ENCODE assay signal across 8 mouse cellular contexts in the genomic region with DNA sequence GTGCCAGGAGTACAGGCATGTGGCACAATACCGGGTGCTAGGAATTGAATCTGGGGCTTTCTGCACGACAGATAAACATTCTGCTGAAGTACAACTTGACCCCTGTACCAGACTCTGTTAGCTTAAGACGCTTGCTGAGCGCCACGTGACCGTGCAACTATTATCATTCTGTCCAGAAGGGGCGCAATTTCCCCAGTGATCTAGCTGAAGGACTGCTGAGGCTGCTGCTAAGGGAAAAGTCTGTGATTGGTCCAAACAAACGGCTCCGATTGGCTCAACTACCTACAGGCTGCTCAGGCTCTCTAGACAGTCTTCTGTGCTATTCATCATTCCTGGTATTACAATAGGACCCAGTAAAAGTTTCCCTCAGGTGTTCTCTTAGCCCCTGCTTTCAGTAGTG. TPM values are rescaled to one million over a fixed set of nuclear protein-coding genes. Genes with fewer than 3 reads are reported as not detected.
A peak's percentile ranks its signal among the peaks of the same experiment; 100 is the strongest.
DNase-seq lines count a peak whose midpoint lies in the region; ATAC-seq and TF ChIP-seq lines count a peak whose summit lies in the region.

No protein-coding gene starts in this region.

- intact Hi-C loops in left cerebral cortex, adult 2 months (cut with DNase I): no loop called here

- peak; percentile 94 for TF ChIP-seq CTCF in left cerebral cortex, adult 2 months (IDR thresholded peaks at IDR 0.05)

- peak; percentile 73 for ATAC-seq in common myeloid progenitor, adult 5-6 weeks (replicated peaks; ENCODE audit: low read depth, poor library complexity, severe bottlenecking)
- peak; percentile 70 for ATAC-seq in megakaryocyte, adult 5-6 weeks (ENCODE audit: poor library complexity, severe bottlenecking)

- no peak overlapping the region for H3K27ac ChIP-seq in left cerebral cortex, adult 2 months

- DNase-seq in ZHBTc4 (ENCODE audit: low read depth, low spot score): peak; percentile 97
- peak; percentile 81 to 84 for DNase-seq in gastrocnemius, adult 8-10 months (ENCODE audit: low spot score in 2 of 2)
- DNase-seq in hindlimb bud, embryonic 11.5 days (ENCODE audit: extremely low spot score, low read depth, low spot score): peak; percentile 96
- peak; percentile 85 to 90 for DNase-seq in left cerebral cortex, adult 2 months (ENCODE audit: extremely low spot score in 1 of 2, low spot score in 2 of 2)
- DNase-seq in right cerebral cortex, adult 2 months (ENCODE audit: low spot score in 2 of 2): peak; percentile 93 to 94
- peak; percentile 79 for DNase-seq in urinary bladder, postnatal 10 days (ENCODE audit: low spot score)

- peak overlapping the region; percentile 34 for H3K4me3 ChIP-seq in left cerebral cortex, adult 2 months

RNA-seq across cellular contexts. Expression of a gene that starts 4.6 kb away (rescaled TPM):
- total RNA-seq in common myeloid progenitor, adult 5-6 weeks (2017): 18.3 and 21.3 TPM in 2 replicates
- total RNA-seq in gastrocnemius, adult 8-10 months (2022): 100 to 1,000 TPM; 117 to 122 (median 119) TPM
- 10 to 100 TPM; 18.4 to 23.6 TPM for total RNA-seq in left cerebral cortex, adult 2 months (2021)
- 34.2 and 37.2 TPM in 2 replicates for total RNA-seq in megakaryocyte, adult 5-6 weeks (2015)
- 10.5 and 16.3 TPM in 2 replicates for total RNA-seq in megakaryocyte, adult 5-6 weeks (2017)

RNA-seq across cellular contexts. Expression of a gene that starts 12.7 kb away (rescaled TPM):
- total RNA-seq in common myeloid progenitor, adult 5-6 weeks (2017): 1.4 and 1.7 TPM in 2 replicates
- total RNA-seq in gastrocnemius, adult 8-10 months (2022): 1 to 10 TPM; 6.5 to 9.2 (median 7.3) TPM
- 10 to 100 TPM; 10.1 to 11.3 TPM for total RNA-seq in left cerebral cortex, adult 2 months (2021)
- total RNA-seq in megakaryocyte, adult 5-6 weeks (2015): 5.6 and 5.8 TPM in 2 replicates
- total RNA-seq in megakaryocyte, adult 5-6 weeks (2017): 2.7 and 3.3 TPM in 2 replicates

RNA-seq across cellular contexts. Expression of a gene that starts 48.2 kb away (rescaled TPM):
- 82.0 and 86.5 TPM in 2 replicates for total RNA-seq in common myeloid progenitor, adult 5-6 weeks (2017)
- 10 to 100 TPM; 37.2 to 44.1 (median 43.5) TPM for total RNA-seq in gastrocnemius, adult 8-10 months (2022)
- total RNA-seq in left cerebral cortex, adult 2 months (2021): 10 to 100 TPM; 28.8 to 31.0 TPM
- 13.3 and 18.7 TPM in 2 replicates for total RNA-seq in megakaryocyte, adult 5-6 weeks (2015)
- total RNA-seq in megakaryocyte, adult 5-6 weeks (2017): 32.7 and 37.7 TPM in 2 replicates
